Mouse (Mus musculus) left cerebral cortex, adult 2 months (tissue): ENCODE measurements around the gene Lamc1. TPM values are rescaled to one million over a fixed set of nuclear protein-coding genes. Genes with fewer than 3 reads are reported as not detected.

Source experiments
- DNase-seq, 2 experiments: peaks; one replicate each; pipeline ENCODE4 v3.0.0; 2021 to 2022; ENCODE audit warnings: low spot score in 2 of 2, mixed read lengths in 1 of 2; ENCODE audit errors: extremely low spot score in 1 of 2
- H3K27ac ChIP-seq: fragments of 200-600 bp; 2 replicates; pipeline ENCODE4 v1.8.1; 2022
- H3K4me3 ChIP-seq: fragments of 200-600 bp; 2 replicates; pipeline ENCODE4 v1.8.1; 2022
- CTCF ChIP-seq: fragments of 200-600 bp; IDR thresholded peaks from 2 replicates; pipeline ENCODE4 v1.8.1; 2022; ENCODE audit warnings: antibody characterized with exemption, mild to moderate bottlenecking, moderate library complexity
- intact Hi-C: fragments of 180-260 bp; cut with DNase I; formaldehyde crosslinking; loops from one replicate; pipeline ENCODE4 v1.15.1; 2025
- total RNA-seq, 2 experiments: library from RNA; stranded (reverse); gene quantifications; 2 replicates each; pipeline ENCODE4 v1.2.3; 2021

The Lamc1 gene
- total RNA-seq, 2 experiments from 2014 or later, result 22.0 to 26.4 TPM

- intact Hi-C loops, result no loop called here
- H3K4me3 ChIP-seq, result no peak overlapping the region
- TF ChIP-seq CTCF, result no peak
- H3K27ac ChIP-seq, result no peak overlapping the region
- DNase-seq, result no peak
Measured at GRCm38 (mm10) chr1:153327063-153327462, 5.5 kb downstream of the Lamc1 start.

DNA sequence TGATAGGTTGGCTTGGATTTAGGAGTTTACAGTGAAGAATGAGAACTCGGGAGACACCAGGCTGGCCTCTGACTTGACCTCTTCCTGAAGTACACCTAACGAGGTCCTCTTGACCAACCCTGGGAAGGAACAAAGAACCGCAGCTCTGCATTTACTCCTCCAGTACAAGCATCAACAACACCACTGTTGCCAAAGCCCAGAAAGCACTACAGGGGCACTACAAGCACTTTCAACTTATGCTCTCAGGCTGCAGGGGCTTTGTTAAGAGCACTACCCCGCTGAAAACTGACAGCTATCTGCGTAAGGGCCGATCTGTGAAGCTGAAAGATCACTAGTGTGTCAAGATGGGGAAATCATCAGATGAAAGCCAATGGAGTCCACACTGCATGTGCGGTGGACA, 6.4 kb downstream of the Lamc1 start:
- DNase-seq, result no peak
- TF ChIP-seq CTCF, result no peak
- Histone ChIP-seq H3K27ac (no peak overlapping the region), H3K4me3 (no peak overlapping the region)
- intact Hi-C loops, result no loop called here

DNA sequence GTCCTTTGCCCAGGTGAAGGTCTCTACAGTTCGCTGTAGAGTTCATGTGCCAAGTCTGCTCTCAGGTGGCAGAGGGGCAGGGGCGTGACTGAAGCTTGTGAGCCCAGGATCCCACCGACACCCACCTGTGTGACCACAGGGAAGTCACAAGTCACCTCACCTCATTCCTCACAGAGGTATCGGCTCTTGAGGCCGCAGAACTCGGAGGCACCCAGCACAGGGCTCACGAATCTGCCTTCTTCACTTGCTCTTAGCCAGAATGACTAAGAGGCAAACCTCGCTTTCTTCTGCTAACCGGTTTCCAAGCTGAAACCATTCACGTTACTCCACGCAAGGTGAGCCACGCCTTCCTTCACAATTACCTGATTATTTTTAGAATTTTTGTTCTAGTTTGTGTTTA, 11.2 kb downstream of the Lamc1 start:
- no peak for TF ChIP-seq CTCF
- intact Hi-C loops, result no loop called here
- no peak for DNase-seq
- Histone ChIP-seq H3K4me3 (no peak overlapping the region), H3K27ac (no peak overlapping the region)

DNA sequence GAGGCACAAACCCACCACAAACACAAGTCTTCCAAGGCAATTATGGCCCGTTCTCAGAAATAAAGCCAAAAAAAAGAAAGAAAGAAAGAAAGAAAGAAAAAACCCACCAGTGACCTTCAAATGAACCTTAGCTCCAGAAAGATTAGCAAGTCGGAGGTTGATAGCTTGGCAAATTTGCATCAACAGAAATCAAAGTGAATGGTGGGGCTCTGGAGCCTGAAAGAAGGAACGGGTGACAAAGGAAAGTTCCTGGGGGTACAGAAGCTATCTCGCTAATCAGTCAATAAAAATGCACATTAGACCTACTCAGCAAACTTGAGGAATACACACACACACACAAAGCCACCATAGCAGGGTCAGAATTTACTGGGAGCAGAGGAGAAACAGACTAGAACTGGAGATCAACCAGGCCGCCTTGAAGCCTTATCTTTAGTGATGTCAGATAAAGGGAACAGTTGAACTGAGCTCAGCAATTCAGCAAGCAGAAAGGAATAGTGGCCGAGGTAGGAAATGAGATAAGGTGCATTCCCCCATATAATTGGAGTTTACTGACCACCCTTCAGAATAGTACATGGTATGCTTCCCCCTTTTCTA, 11.9 kb downstream of the Lamc1 start:
- H3K4me3 ChIP-seq, result no peak overlapping the region
- no peak for DNase-seq
- TF ChIP-seq CTCF, result no peak
- no peak overlapping the region for H3K27ac ChIP-seq
- intact Hi-C loops, result no loop called here

GRCm38 (mm10) chr1:153320121-153320520, 12.5 kb downstream of the Lamc1 start:
- DNase-seq, result no peak

DNA sequence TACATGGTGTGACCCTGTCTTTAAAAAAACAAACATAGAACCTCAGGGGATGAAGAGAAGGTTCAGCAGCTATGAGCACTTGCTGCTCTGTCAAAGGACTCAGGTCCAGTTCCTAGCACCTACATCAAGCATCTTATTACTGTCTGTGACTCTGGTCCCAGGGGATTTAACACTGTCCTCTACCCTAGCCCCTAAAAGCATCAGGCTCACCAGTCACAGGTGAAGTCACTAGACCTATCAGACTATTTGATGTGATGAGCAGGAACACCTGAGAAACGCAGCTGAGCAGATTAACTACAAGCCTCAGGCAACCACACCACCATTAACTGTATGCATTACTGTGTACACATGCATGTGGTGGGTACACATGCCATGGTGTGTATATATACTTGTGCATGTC, 13.8 kb downstream of the Lamc1 start:
- no peak for TF ChIP-seq CTCF
- DNase-seq, result no peak
- H3K4me3 ChIP-seq, result no peak overlapping the region
- H3K27ac ChIP-seq, result no peak overlapping the region
- intact Hi-C loops, result no loop called here

More at GRCm38 (mm10) chr1:153320121-153320520, 12.5 kb downstream of the Lamc1 start:
- Histone ChIP-seq H3K27ac (no peak overlapping the region), H3K4me3 (no peak overlapping the region)
- intact Hi-C loops, result no loop called here
- no peak for TF ChIP-seq CTCF

- DNase-seq, result no peak
- Histone ChIP-seq H3K4me3 (no peak overlapping the region), H3K27ac (no peak overlapping the region)
- TF ChIP-seq CTCF, result no peak
- intact Hi-C loops, result no loop called here
Measured at GRCm38 (mm10) chr1:153318287-153318686, 14.3 kb downstream of the Lamc1 start.

- no peak for TF ChIP-seq CTCF
- no peak for DNase-seq
- intact Hi-C loops, result no loop called here
- no peak overlapping the region for H3K4me3 ChIP-seq
- H3K27ac ChIP-seq, result no peak overlapping the region
Measured at GRCm38 (mm10) chr1:153317486-153318260, 14.9 kb downstream of the Lamc1 start.

- no peak overlapping the region for H3K27ac ChIP-seq
- no peak for TF ChIP-seq CTCF
- intact Hi-C loops, result no loop called here
- DNase-seq, result no peak
- no peak overlapping the region for H3K4me3 ChIP-seq
Measured at GRCm38 (mm10) chr1:153316956-153317355, 15.6 kb downstream of the Lamc1 start.

- Histone ChIP-seq H3K4me3 (no peak overlapping the region), H3K27ac (no peak overlapping the region)
- TF ChIP-seq CTCF, result no peak
- no peak for DNase-seq
- intact Hi-C loops, result no loop called here
Measured at GRCm38 (mm10) chr1:153316286-153316685, 16.3 kb downstream of the Lamc1 start.

GRCm38 (mm10) chr1:153315121-153315520, 17.5 kb downstream of the Lamc1 start:
- Histone ChIP-seq H3K4me3 (no peak overlapping the region), H3K27ac (no peak overlapping the region)
- no peak for DNase-seq
- intact Hi-C loops, result no loop called here
- no peak; the same call in none of the 2 replicates for TF ChIP-seq CTCF

DNA sequence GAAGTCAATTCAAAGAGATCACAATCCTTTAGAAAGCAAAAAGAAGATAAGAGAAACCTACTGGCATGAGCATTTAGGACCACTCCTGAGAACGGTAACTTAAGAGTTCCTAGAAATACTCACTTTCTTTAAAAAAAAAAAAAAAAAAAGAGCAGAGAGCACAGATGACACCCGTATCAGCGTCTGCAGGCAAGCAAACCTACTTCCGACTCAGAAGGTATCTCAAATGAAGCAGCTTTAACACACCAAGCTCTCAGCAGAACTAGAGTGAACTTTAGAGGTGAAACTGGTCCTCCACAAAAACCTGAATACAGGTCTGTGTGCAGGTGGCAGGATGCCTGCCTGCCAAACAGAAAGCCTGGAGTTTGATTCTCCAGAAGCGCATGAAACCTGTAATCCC, 19.6 kb downstream of the Lamc1 start:
- DNase-seq, result no peak
- intact Hi-C loops, result no loop called here
- TF ChIP-seq CTCF, result no peak
- Histone ChIP-seq H3K4me3 (no peak overlapping the region), H3K27ac (no peak overlapping the region)

- no peak for TF ChIP-seq CTCF
- no peak overlapping the region for H3K4me3 ChIP-seq
- no peak for DNase-seq
- intact Hi-C loops, result no loop called here
- H3K27ac ChIP-seq, result 0 out of 2 replicates have a peak overlapping the region, but pooled peaks have one; percentile 0
Measured at GRCm38 (mm10) chr1:153310190-153310589, 22.4 kb downstream of the Lamc1 start.
